ENCODE assay signal across 8 mouse cellular contexts in genomic region chr9:57836581-57837170, GRCm38 (mm10). TPM values are rescaled to one million over a fixed set of nuclear protein-coding genes. Genes with fewer than 3 reads are reported as not detected.
DNase-seq lines count a peak whose midpoint lies in the region; ATAC-seq and TF ChIP-seq lines count a peak whose summit lies in the region.

Gene Arid3b (minus strand): TSS chr9:57836793.

- peak within 1 kb of the TSS; percentile 64 for H3K4me3 ChIP-seq in cortical plate, adult 2 months (ENCODE audit: insufficient read depth, low read length)

- ATAC-seq in activated CD4-positive, CD25-positive, alpha-beta regulatory T cell, adult 4 months: peak; percentile 97
- peak; percentile 99 for ATAC-seq in megakaryocyte progenitor cell, adult 5-6 weeks (replicated peaks; ENCODE audit: poor library complexity)

- TF ChIP-seq CTCF in cortical plate, adult 2 months (IDR thresholded peaks at IDR 0.05; ENCODE audit: extremely low read depth, insufficient read depth, low read length): no peak

- peaks cover 4% of the 10 kb centered on the region; the same call in 1 of the 2 replicates for H3K4me1 ChIP-seq in cortical plate, adult 2 months (ENCODE audit: control insufficient read depth, insufficient read depth, low read length)

- H3K27ac ChIP-seq in cortical plate, adult 2 months (ENCODE audit: insufficient read depth, low read length): peak within 1 kb of the TSS; percentile 49; the same call in 1 of the 2 replicates

- DNase-seq in gastrocnemius, adult 8-10 months (ENCODE audit: low spot score in 2 of 2): peak; percentile 84 to 90
- peak; percentile 97 for DNase-seq in induced T-regulatory cell, adult 2 months (ENCODE audit: low read depth)
- DNase-seq in left cerebral cortex, adult 9 months (ENCODE audit: low spot score in 2 of 2): peak; percentile 86 to 94
- DNase-seq in right cerebral cortex, postnatal 14 days: peak; percentile 88
- peak; percentile 77 to 93 for DNase-seq in urinary bladder, postnatal 36 days (ENCODE audit: low spot score in 2 of 2)

- no peak for TF ChIP-seq POLR2A in cortical plate, adult 2 months (IDR thresholded peaks at IDR 0.05; ENCODE audit: extremely low read depth, insufficient read depth, low read length)

RNA-seq across cellular contexts. Expression of gene Arid3b, which starts in this region (rescaled TPM):
- polyA plus RNA-seq in activated CD4-positive, CD25-positive, alpha-beta regulatory T cell, adult 4 months (2017; shearing (Covaris generic)): 10 to 100 TPM; 23.3 to 26.5 TPM
- polyA plus RNA-seq in cortical plate, adult 2 months (2012; rRNA removed): 7.7 and 8.5 TPM in 2 replicates
- total RNA-seq in gastrocnemius, adult 8-10 months (2022): 1 to 10 TPM; 3.1 to 6.0 (median 4.4) TPM
- 2.4 and 3.8 TPM in 2 replicates for total RNA-seq in megakaryocyte progenitor cell, adult 5-6 weeks (2015)
- total RNA-seq in megakaryocyte progenitor cell, adult 5-6 weeks (2017): 0.87 and 0.98 TPM in 2 replicates

Comparison
In these comparisons a context has a peak if more than half of its experiments do, and no peak if none do; other contexts are left out.
1. Peak in every context shown above with its lines: DNase-seq, ATAC-seq, H3K4me3 ChIP-seq and H3K27ac ChIP-seq.